Mouse (Mus musculus): ENCODE data around the gene Slc2a9. TPM values are rescaled to one million over a fixed set of nuclear protein-coding genes. Genes with fewer than 3 reads are reported as not detected.
A peak's percentile ranks its signal among the peaks of the same experiment; 100 is the strongest.

Gene Slc2a9
- polyA plus RNA-seq, 1 experiment: 9.7 TPM

DNA sequence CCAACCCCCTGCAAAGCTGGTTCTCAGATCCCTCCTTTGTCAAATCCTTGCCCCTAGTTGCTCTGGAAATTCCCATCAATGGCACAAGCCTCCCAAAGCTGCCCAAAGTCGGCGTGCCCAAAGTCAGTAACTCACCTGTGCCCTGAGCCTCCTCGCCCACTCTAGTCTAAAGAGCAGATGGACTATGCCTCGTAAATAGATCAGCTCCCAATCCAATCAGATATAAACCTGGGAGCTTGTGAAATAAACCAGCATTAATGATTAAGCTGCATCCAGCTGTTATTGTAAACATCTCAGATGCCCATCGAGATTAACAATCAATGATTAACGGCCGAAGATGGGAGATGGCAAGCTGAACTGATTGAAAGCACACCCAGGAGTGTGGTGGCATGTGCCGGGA, 11.2 kb downstream of the Slc2a9 start:
- no peak for DNase-seq
- 56% methylated on average over 8 of the region's 8 CpGs for WGBS
- no peaks in the 10 kb centered on the region for H3K27me3 ChIP-seq (replicated peaks; ENCODE audit: control insufficient read depth, insufficient read depth, low read length)
- H3K4me3 ChIP-seq (ENCODE audit: insufficient read depth, low read depth, low read length): no peak overlapping the region
- H3K27ac ChIP-seq (ENCODE audit: insufficient read depth, low read depth, low read length): no peak overlapping the region
- peaks cover under 1% of the 10 kb centered on the region; the same call in 1 of the 2 replicates for H3K4me1 ChIP-seq (ENCODE audit: control insufficient read depth, insufficient read depth, low read length)
- H3K36me3 ChIP-seq (ENCODE audit: control insufficient read depth, insufficient read depth, low read length): no peaks in the 10 kb centered on the region
- no peak for TF ChIP-seq POLR2A (IDR thresholded peaks at IDR 0.05; ENCODE audit: low read depth, low read length)
- no peak for TF ChIP-seq CTCF (conservative IDR thresholded peaks at IDR 0.05; ENCODE audit: insufficient read depth, insufficient read length, low read depth, low read length)

DNA sequence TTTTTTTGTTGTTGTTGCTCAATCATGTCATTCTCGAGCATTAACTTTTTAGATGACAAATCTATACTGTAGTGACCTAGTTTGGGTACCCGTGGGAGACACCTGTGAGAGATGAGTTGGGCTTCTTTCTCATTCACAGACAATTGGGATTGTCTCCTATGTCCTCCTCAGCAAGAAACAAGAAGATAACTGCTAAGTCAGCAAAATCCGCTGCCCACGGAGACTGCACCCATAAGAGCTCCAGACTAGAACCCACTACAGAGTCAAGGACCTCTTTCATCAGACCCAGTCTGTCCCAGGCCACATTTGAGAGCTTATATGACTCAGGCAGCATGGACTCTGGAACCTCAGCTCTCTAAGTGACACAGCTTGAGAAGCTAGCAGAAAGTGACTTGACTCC, 13.2 kb downstream of the Slc2a9 start:
- H3K36me3 ChIP-seq (ENCODE audit: control insufficient read depth, insufficient read depth, low read length): no peaks in the 10 kb centered on the region
- H3K27ac ChIP-seq (ENCODE audit: insufficient read depth, low read depth, low read length): 0 out of 2 replicates have a peak overlapping the region, but pooled peaks have one; percentile 3
- no peak for DNase-seq
- no peak for TF ChIP-seq CTCF (conservative IDR thresholded peaks at IDR 0.05; ENCODE audit: insufficient read depth, insufficient read length, low read depth, low read length)
- no peak for TF ChIP-seq POLR2A (IDR thresholded peaks at IDR 0.05; ENCODE audit: low read depth, low read length)
- H3K4me3 ChIP-seq (ENCODE audit: insufficient read depth, low read depth, low read length): peak overlapping the region; percentile 16; the same call in 1 of the 2 replicates
- H3K4me1 ChIP-seq (ENCODE audit: control insufficient read depth, insufficient read depth, low read length): no peaks in the 10 kb centered on the region; the same call in 1 of the 2 replicates
- H3K27me3 ChIP-seq (replicated peaks; ENCODE audit: control insufficient read depth, insufficient read depth, low read length): no peaks in the 10 kb centered on the region
- 90% methylated on average over 4 of the region's 4 CpGs for WGBS

DNA sequence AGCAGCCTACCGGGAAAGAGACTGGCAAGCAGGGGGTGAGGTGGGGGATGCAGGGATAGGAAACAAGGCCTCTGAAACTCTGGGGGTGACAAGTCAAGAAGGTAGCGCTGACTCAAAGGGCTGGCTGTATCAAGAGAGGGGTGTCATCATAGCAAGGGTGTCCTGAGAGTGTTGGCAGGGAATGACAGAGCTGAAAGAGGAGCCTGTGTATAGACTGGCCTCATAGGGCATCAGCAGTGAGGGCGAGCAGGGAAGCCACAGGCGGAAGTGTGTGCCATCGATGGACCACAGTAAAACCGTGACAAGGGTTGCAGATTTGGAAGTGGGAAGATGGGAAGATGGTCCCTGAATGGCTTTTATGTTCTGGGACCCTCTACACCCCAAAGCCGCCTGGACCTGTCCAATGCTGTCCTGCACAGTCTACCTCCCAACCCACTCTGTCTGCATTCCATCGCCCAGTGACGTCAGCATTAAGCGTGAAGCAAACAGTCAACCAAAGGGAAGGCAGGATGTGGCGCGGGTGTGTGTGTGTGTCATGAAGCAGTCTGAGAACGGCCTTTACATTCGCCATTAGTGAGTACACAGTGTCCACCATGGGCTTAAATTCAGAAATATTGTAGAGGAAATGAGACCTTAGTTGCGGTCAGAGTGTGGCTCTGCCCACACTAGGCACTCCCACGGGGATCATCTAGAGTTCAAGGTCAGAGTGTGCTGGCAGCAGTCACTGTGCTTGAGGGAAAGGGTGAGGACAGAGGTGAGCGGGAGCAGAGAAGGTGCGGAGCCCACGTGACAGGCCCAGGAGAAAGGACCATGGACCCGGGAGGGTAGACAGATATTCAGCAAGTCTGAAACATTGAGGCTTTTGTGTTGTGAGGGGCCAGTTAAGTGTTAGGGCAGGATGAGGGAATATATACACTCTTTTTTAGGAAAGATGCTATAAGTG, 14.0 kb downstream of the Slc2a9 start:
- TF ChIP-seq CTCF (conservative IDR thresholded peaks at IDR 0.05; ENCODE audit: insufficient read depth, insufficient read length, low read depth, low read length): no peak
- no peaks in the 10 kb centered on the region for H3K27me3 ChIP-seq (replicated peaks; ENCODE audit: control insufficient read depth, insufficient read depth, low read length)
- H3K36me3 ChIP-seq (ENCODE audit: control insufficient read depth, insufficient read depth, low read length): no peaks in the 10 kb centered on the region
- WGBS: 60% methylated on average over 20 of the region's 20 CpGs
- H3K4me1 ChIP-seq (ENCODE audit: control insufficient read depth, insufficient read depth, low read length): no peaks in the 10 kb centered on the region; the same call in 1 of the 2 replicates
- no peak overlapping the region for H3K27ac ChIP-seq (ENCODE audit: insufficient read depth, low read depth, low read length)
- peak; percentile 79 for DNase-seq
- H3K4me3 ChIP-seq (ENCODE audit: insufficient read depth, low read depth, low read length): no peak overlapping the region

DNA sequence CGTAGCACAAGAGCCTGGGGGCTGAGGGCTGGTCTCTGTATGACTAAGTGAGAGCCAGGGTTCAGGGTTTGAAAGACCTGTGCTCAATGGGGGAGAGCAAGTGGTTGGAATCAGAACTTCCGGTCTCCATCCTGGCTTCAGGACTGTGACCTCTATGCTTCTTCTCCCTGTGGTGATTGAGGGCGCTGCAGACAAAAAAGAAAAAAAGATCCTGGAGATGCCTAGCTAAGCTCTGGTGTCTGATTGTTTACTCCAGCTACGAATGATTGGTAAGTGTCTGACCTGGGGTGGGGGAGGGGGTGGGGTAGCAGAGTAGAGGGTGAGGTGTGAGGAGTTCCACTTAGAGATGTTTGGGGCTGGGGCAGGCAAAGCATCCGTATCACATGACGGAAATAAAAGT, 14.9 kb downstream of the Slc2a9 start:
- 60% methylated on average over 6 of the region's 6 CpGs for whole genome bisulfite sequencing
- Histone ChIP-seq H3K4me3 (ENCODE audit: insufficient read depth, low read depth, low read length) (no peak overlapping the region), H3K36me3 (ENCODE audit: control insufficient read depth, insufficient read depth, low read length) (no peaks in the 10 kb centered on the region), H3K4me1 (ENCODE audit: control insufficient read depth, insufficient read depth, low read length) (no peaks in the 10 kb centered on the region; the same call in 1 of the 2 replicates), H3K27me3 (replicated peaks; ENCODE audit: control insufficient read depth, insufficient read depth, low read length) (no peaks in the 10 kb centered on the region), H3K27ac (ENCODE audit: insufficient read depth, low read depth, low read length) (no peak overlapping the region)
- DNase-seq: no peak
- no peak for TF ChIP-seq CTCF (conservative IDR thresholded peaks at IDR 0.05; ENCODE audit: insufficient read depth, insufficient read length, low read depth, low read length)
- TF ChIP-seq POLR2A (IDR thresholded peaks at IDR 0.05; ENCODE audit: low read depth, low read length): no peak

DNA sequence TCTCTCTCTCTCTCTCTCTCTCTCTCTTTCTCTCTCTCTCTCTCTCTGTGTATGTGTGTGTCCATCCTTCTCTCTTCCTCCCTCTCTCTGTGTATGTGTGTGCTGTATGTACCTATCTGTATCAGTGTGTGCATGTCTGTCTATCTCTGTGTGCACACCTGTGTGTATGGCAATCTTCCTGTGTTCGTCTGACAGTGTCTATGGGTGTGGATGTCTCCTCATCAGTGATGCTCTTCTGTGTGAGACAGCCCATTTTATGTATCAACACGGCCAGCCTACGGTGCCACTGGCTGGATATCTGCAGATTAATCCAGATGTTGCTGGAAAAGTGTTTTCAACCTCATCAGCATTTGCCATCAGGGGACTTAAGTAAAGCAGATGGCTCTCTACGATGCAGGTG, 15.7 kb downstream of the Slc2a9 start:
- Histone ChIP-seq H3K4me1 (ENCODE audit: control insufficient read depth, insufficient read depth, low read length) (no peaks in the 10 kb centered on the region; the same call in 1 of the 2 replicates), H3K4me3 (ENCODE audit: insufficient read depth, low read depth, low read length) (no peak overlapping the region), H3K36me3 (ENCODE audit: control insufficient read depth, insufficient read depth, low read length) (no peaks in the 10 kb centered on the region), H3K27me3 (replicated peaks; ENCODE audit: control insufficient read depth, insufficient read depth, low read length) (no peaks in the 10 kb centered on the region), H3K27ac (ENCODE audit: insufficient read depth, low read depth, low read length) (no peak overlapping the region)
- TF ChIP-seq CTCF (conservative IDR thresholded peaks at IDR 0.05; ENCODE audit: insufficient read depth, insufficient read length, low read depth, low read length) (no peak), POLR2A (IDR thresholded peaks at IDR 0.05; ENCODE audit: low read depth, low read length) (no peak)
- 87% methylated on average over 4 of the region's 4 CpGs for WGBS
- no peak for DNase-seq

DNA sequence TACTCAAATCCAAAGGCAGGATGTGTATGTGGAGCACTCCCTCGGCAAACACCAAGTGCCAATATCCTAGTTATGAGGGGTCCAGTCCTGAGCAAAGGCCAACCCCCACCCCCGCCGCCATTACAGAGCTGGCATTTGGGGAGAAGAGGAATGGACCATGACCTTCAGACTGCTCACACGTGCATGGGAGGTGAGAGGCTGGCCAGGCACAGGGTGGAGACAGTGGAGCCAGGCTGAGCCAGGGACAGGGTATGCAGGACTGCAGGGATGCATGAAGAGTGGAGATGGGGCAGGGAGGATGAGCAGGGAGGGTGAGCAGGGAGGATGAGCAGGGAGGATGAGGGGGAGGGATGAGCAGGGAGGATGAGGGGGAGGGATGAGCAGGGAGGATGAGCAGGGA, 17.0 kb downstream of the Slc2a9 start:
- TF ChIP-seq POLR2A (IDR thresholded peaks at IDR 0.05; ENCODE audit: low read depth, low read length): no peak
- no peak for TF ChIP-seq CTCF (conservative IDR thresholded peaks at IDR 0.05; ENCODE audit: insufficient read depth, insufficient read length, low read depth, low read length)
- DNase-seq: peak; percentile 41
- Histone ChIP-seq H3K36me3 (ENCODE audit: control insufficient read depth, insufficient read depth, low read length) (no peaks in the 10 kb centered on the region), H3K4me3 (ENCODE audit: insufficient read depth, low read depth, low read length) (no peak overlapping the region), H3K4me1 (ENCODE audit: control insufficient read depth, insufficient read depth, low read length) (peaks cover 3% of the 10 kb centered on the region), H3K27ac (ENCODE audit: insufficient read depth, low read depth, low read length) (no peak overlapping the region), H3K27me3 (replicated peaks; ENCODE audit: control insufficient read depth, insufficient read depth, low read length) (no peaks in the 10 kb centered on the region)
- WGBS: 58% methylated on average over 4 of the region's 4 CpGs

DNA sequence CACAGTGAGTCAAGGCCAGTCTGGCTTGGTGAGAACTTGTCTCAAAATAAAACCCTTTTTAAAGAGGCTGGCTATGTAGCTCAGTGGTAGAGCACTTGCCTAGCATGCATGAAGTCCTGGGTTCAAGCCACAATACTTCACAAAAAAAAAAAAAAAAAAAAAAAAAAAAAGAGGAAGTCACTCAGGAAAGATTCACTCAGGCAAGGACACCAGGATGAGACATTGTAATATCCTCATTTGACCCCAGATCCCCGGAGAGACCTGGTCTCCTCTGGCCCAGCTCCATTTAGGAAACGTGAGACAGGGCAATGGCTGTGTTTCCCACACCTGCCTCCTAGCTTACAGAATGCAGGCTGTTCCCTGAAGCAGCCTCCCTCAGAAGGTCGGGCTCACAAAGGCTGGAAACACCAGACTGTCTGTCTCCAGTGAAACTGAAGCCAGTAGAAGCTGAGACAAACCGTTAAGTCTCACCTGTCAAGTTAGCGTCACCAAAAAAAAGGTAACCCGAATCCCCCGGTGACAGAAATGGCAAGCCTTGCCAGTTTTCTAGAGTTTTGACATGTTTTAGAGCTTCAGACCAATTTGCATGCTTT, 19.3 kb downstream of the Slc2a9 start:
- no peak overlapping the region for H3K27ac ChIP-seq (ENCODE audit: insufficient read depth, low read depth, low read length)
- WGBS: 49% methylated on average over 7 of the region's 7 CpGs
- H3K27me3 ChIP-seq (replicated peaks; ENCODE audit: control insufficient read depth, insufficient read depth, low read length): no peaks in the 10 kb centered on the region
- H3K4me3 ChIP-seq (ENCODE audit: insufficient read depth, low read depth, low read length): no peak overlapping the region
- TF ChIP-seq CTCF (conservative IDR thresholded peaks at IDR 0.05; ENCODE audit: insufficient read depth, insufficient read length, low read depth, low read length) (no peak), POLR2A (IDR thresholded peaks at IDR 0.05; ENCODE audit: low read depth, low read length) (no peak)
- peaks cover 8% of the 10 kb centered on the region for H3K4me1 ChIP-seq (ENCODE audit: control insufficient read depth, insufficient read depth, low read length)
- H3K36me3 ChIP-seq (ENCODE audit: control insufficient read depth, insufficient read depth, low read length): no peaks in the 10 kb centered on the region
- no peak for DNase-seq

All from kidney, adult 2 months (tissue).